Mouse (Mus musculus) monocyte, adult 2 months (primary cell): ENCODE results near the gene Rock2.

Experiments used
- DNase-seq, 2 experiments: peaks; one replicate each; pipeline ENCODE4 v3.0.0; 2022; ENCODE audit warnings: low spot score in 2 of 2, low read depth in 1 of 2

Gene Rock2

GRCm38 (mm10) chr12:16894396-16895220 is at the start of gene Rock2:
Gene Rock2 (plus strand): TSS chr12:16894895.
- DNase-seq, result peak; percentile 37 to 70

GRCm38 (mm10) chr12:16847204-16847792 is 47.4 kb upstream of the Rock2 start:
- no peak for DNase-seq

- DNase-seq, result no peak
These were observed 46.2 kb upstream of the Rock2 start for GRCm38 (mm10) chr12:16848501-16848900.

- DNase-seq, result no peak
These were observed 44.9 kb upstream of the Rock2 start for GRCm38 (mm10) chr12:16849821-16850220.

- no peak for DNase-seq
These were observed 44.0 kb upstream of the Rock2 start for GRCm38 (mm10) chr12:16850431-16851375.

- DNase-seq, result no peak
These were observed 41.1 kb upstream of the Rock2 start for GRCm38 (mm10) chr12:16853431-16854165.

GRCm38 (mm10) chr12:16855632-16856305 is 38.9 kb upstream of the Rock2 start:
- DNase-seq, result no peak

- no peak for DNase-seq
These were observed 38.4 kb upstream of the Rock2 start for GRCm38 (mm10) chr12:16856306-16856679.

GRCm38 (mm10) chr12:16858081-16858480 is 36.6 kb upstream of the Rock2 start:
- DNase-seq, result no peak

GRCm38 (mm10) chr12:16859781-16860180 is 34.9 kb upstream of the Rock2 start:
- DNase-seq, result no peak

GRCm38 (mm10) chr12:16860533-16860932 is 34.2 kb upstream of the Rock2 start:
- DNase-seq, result no peak

GRCm38 (mm10) chr12:16860961-16861360 is 33.7 kb upstream of the Rock2 start:
- no peak for DNase-seq

GRCm38 (mm10) chr12:16864477-16864876 is 30.2 kb upstream of the Rock2 start:
- DNase-seq, result no peak

GRCm38 (mm10) chr12:16865871-16866270 is 28.8 kb upstream of the Rock2 start:
- peak in 1 of 2 experiments; percentile 9 for DNase-seq

- DNase-seq, result no peak
These were observed 28.2 kb upstream of the Rock2 start for GRCm38 (mm10) chr12:16866460-16866859.

GRCm38 (mm10) chr12:16867306-16867705 is 27.4 kb upstream of the Rock2 start:
- no peak for DNase-seq

- no peak for DNase-seq
These were observed 26.1 kb upstream of the Rock2 start for GRCm38 (mm10) chr12:16868618-16869017.

- DNase-seq, result no peak
These were observed 25.5 kb upstream of the Rock2 start for GRCm38 (mm10) chr12:16869091-16869778.

- DNase-seq, result no peak
These were observed 24.8 kb upstream of the Rock2 start for GRCm38 (mm10) chr12:16869870-16870404.
